Mouse (Mus musculus) small intestine, adult 2 months (tissue): Measurements from ENCODE around the gene Foxp1.

Experiments
- CTCF ChIP-seq: fragments of 200-500 bp; IDR thresholded peaks from 2 replicates; pipeline ENCODE4 v1.5.1; 2012; ENCODE audit warnings: low read depth, mild to moderate bottlenecking, control low read depth, inconsistent platforms, low read length, moderate library complexity, mixed read lengths; ENCODE audit not compliant: insufficient replicate concordance, insufficient read length; ENCODE audit errors: extremely low read depth
- POLR2A ChIP-seq: fragments of 200-500 bp; IDR thresholded peaks from 2 replicates; pipeline ENCODE4 v1.6.1; 2012; ENCODE audit warnings: low read depth, mild to moderate bottlenecking, control low read depth, inconsistent platforms, low read length, moderate library complexity

DNA sequence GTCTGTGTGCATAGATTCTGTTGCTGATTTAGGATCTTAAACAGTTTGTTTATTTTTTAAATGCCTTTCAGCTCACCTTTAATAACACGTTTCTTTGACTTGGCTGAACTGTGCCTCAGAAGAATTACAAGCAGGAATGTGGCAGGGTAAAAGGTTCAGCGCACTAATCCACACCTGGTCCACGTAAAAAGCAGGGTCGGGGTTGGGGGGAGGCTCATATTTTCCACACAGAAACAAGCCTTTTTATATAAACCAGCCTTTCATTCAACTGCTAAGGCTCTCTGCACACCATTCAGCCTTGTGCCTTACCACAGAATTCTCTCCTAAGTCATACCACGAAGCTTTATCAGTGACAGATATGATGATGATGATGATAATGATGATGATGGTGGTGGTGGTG lies 249.3 kb downstream of the Foxp1 start:
- TF ChIP-seq POLR2A = no peak
- no peak for TF ChIP-seq CTCF
